Mouse (Mus musculus) cerebellum, postnatal 10 days (tissue): Measurements from ENCODE around the gene Dnaja2.

ENCODE experiments used
- DNase-seq, 2 experiments: peaks; one replicate each; pipeline ENCODE4 v3.0.0; 2021; ENCODE audit warnings: mixed read lengths in 2 of 2

The Dnaja2 gene

DNA sequence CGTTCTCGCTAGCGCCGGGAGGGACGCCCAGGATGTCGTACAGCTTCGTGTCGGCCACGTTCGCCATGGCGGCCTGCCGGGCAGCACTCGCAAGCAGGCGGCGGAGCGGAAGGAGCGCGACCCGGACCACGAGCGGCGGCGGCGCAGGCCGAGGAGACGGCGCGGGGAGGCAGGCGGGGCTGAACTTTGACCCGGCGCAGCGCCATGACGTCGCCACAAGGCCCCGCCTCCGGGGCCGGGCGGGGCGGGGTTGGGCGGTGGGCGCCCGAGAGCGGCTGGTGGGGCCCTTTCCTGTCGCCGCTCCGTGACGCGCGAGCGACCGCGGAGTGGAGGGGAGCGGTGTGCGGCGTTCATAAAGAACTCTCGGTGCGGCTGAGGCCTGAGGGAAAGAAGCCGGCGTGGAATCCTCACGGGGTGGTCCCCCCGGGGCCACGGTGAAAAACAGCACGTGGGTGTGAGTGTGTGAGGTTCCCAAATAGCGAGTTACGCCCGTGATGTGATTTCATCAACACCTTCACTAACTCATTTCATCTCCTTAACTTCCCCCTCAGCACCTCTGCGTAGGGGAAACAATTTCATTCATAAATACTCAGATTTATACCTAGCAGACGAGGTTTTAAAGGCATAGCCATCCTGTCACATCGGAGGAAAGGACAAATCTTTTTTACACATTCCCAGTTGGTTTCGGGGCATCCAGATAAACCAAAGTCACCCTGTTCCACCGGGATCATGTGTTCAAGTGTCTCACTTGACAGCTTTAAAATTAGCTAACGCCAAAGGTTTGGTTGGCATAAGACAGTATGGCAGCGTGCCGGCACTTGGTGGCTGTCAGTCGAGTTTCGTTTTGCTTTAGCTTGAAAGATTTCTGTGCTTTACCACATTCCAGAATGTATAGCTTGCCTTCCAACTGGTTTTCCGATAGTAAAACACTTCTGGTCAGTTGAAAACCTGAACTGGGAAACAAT lies at the start of gene Dnaja2:
TSS of gene Dnaja2 (minus strand) at position 164 of the 965 bp plus-strand sequence.
- peak; percentile 97 for DNase-seq

DNA sequence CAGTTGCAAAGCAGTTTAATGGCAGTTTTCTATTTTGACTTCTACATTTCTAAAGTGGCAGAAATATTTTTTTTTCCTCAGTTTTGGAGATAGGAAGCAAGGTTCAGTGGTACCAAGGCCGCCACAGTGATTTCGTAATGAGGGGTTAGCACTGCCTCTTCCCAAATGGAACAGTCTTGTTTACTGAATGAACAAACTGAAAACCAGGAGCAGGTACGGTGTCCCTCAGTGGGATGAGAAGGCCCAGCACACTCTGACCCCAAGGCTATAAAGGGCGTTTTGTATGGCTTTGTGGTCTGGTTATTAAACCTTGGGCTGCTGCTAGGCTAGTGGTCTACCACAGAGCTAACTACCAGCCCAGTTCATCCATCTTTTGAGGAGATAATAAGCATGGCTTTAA lies 49.1 kb upstream of the Dnaja2 start:
- no peak for DNase-seq

GRCm38 (mm10) chr8:85603203-85603895 lies 48.2 kb upstream of the Dnaja2 start:
- DNase-seq = peak; percentile 86 to 87

GRCm38 (mm10) chr8:85602737-85603136 lies 47.6 kb upstream of the Dnaja2 start:
- no peak for DNase-seq

DNA sequence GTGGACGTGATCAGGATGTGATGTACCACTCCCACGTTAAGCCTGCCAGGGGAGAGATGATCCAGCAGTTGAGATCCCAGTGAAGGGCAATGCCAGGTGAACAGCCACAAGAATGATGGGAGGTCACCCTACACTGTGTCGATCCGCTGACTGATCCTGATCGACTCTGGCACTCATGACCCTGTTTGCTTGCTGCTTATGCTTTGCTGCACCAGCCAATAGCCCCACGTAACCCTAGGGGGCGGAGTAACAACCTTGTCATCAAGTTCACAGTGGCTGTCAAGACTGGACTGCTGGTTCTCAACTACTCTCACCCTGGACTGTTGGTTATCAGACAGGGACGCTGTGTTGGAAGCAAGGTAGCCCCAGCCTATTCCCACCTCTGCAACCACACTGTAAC lies 46.6 kb upstream of the Dnaja2 start:
- no peak for DNase-seq

DNA sequence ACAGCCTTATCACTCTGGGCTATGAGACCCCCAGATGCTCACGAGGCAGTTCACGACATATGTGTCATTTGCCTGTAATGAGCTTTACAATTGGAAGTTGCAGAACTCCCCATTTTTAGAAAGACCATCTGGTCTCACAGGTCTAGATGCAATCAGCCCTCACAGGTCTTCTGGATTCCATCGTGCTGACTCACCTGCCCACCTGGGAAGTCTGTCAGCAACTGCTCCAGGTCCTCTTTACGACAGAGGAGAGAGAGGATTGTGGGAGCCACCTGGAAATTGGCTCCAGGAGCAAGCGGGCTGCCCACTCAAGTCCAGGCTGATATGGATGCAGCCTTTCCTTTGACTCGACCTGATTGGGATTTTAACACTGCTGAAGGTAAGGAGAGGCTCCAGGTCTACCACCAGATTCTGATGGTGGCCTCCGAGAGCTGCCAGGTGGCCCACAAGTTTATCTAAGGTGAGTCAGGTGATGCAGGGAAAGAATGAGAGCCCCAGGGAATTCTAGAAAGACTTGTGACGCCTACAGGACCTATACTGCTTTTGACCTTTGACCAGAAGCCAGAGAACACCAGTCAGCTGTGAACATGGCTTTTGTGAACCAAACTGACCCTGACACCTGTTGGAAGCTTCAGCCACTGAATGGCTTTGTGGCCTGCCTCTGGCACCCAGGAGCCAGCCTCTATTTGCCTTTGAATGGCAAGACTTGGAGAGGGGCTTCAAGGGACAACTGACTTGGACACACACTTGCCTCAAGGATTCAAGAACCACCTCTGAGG lies 42.5 kb upstream of the Dnaja2 start:
- DNase-seq = no peak

DNA sequence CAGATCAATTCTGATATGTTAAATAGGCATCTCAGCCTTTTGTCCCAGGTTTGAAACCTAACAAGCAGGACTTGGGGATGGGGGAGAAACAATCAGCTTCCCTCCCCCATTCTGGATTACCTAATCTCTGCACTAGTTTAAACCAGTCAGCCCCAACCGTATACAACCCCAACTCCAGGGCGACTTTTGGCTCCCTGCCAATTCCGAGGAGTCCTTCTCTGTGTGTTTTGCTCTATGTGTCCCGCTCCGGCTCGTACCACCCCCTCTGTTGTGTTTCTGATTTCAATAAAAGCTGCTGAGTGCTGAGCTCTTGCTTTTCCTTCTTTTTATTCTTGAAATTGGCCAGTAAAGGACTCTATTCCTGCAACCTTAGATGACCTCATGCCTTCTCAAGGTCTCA lies 40.2 kb upstream of the Dnaja2 start:
- peak; percentile 34 to 49 for DNase-seq

GRCm38 (mm10) chr8:85594983-85595382 lies 39.8 kb upstream of the Dnaja2 start:
- DNase-seq = no peak

- DNase-seq = no peak
These were observed 38.2 kb upstream of the Dnaja2 start for GRCm38 (mm10) chr8:85593324-85593723.

- no peak for DNase-seq
These were observed 36.4 kb upstream of the Dnaja2 start for GRCm38 (mm10) chr8:85591532-85591931.

GRCm38 (mm10) chr8:85590258-85590657 lies 35.1 kb upstream of the Dnaja2 start:
- DNase-seq = no peak

DNA sequence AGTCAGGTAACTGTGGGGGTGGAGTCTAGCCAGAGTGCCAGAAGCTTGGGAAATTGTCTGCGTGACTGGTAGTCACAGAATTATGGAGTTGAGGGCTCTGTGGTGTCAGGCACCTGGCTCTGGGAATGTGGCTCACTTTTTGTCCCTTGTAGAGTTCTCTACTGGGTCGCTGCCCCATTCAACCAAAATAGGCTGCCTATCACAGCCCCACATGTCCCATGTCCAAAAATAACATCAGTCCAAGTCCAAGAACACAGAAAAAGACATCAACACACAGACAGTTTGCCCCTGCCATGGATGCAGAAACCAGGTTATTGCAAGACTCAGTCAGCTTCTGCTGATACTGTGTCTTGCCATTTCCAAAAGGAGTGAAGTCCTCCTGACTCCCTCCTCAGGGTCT lies 33.5 kb upstream of the Dnaja2 start:
- DNase-seq = no peak

DNA sequence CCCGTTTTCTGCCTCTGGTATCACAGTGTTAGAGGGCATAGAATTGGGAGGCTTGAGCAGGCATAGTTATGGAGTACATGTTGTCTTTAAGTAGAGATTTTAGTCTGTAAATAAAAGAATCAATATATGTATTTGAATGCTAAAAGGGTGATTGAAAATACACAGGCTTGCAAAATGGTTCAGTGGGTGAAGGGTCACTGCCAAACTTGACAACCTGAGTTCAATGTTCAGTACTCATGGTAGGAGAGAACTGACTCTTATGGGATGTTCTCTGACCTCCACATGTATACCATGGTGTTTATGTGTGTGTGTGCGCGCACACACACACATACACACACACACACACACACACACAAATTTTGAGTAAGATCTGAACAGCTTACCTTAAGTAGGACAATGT lies 22.5 kb upstream of the Dnaja2 start:
- no peak for DNase-seq

- DNase-seq = no peak
These were observed 18.9 kb upstream of the Dnaja2 start for GRCm38 (mm10) chr8:85573972-85574496.

- no peak for DNase-seq
These were observed 15.3 kb upstream of the Dnaja2 start for GRCm38 (mm10) chr8:85570466-85570865.

GRCm38 (mm10) chr8:85567801-85568200 lies 12.7 kb upstream of the Dnaja2 start:
- DNase-seq = no peak

DNA sequence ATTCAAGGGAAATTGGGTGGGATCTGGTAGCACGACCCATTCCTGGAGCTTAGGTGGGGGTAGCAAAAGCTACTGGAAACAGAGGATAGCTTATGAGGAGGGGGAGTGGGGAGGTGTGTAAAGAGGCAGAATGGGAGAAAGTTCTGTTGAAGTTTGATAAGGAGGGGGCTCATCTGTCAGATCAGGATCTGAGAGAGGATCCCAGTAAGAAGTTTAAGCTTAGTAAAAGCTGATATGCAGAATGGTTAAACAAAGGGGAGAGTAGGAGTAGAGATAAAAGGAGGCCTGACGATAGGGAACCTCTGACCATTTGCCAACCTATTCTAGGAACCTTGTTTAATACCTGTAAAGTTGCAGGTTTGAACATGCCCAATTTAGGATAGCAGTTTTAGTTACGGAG lies 10.0 kb upstream of the Dnaja2 start:
- no peak for DNase-seq

- DNase-seq = no peak
These were observed 8.2 kb upstream of the Dnaja2 start for GRCm38 (mm10) chr8:85563336-85563735.

- no peak for DNase-seq
These were observed 4.8 kb upstream of the Dnaja2 start for GRCm38 (mm10) chr8:85559966-85560365.

GRCm38 (mm10) chr8:85559201-85559600 lies 4.1 kb upstream of the Dnaja2 start:
- DNase-seq = no peak

- DNase-seq = no peak
These were observed 2.5 kb upstream of the Dnaja2 start for GRCm38 (mm10) chr8:85557601-85557986.

DNA sequence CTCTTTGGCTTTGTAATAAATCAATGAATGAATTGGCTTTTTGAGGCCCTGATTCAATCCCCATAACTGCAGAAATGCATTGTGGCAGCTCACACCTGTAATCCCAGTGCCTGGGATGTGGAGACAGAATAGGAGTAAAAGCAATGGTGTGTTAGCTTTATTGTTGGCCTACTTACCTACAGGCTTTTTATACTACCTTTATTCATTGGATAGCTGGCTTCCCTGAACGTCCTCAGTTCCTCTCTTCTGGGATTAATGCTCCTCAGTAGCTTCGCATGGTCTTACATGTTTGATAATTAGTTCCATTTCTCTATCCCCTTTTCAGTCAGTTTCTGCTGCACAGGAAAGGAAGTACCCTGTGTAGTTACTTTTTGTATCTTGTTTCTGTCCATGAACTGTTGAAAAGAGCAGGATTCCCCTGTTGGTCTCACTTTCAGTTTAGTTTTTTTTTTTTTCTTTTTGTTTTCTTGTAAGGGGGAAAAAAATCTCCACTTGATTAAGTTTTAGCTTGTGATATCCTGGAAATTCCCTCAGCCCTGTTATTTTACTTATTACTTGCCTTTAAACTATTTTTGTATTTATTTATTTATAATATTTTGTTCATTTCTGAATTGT lies 1.9 kb upstream of the Dnaja2 start:
- DNase-seq = no peak
